Mouse (Mus musculus) liver, adult 2 months (tissue): ENCODE measurements around the gene Gpld1. TPM values are rescaled to one million over a fixed set of nuclear protein-coding genes. Genes with fewer than 3 reads are reported as not detected.

ENCODE experiments used
- DNase-seq: peaks from one replicate; pipeline ENCODE4 v3.0.0-alpha.2; 2011; ENCODE audit warnings: low read depth, low spot score; ENCODE audit errors: extremely low read depth
- H3K27ac ChIP-seq: fragments of 200-500 bp; replicated peaks from 2 replicates; pipeline ENCODE4 v1.5.1; 2012; ENCODE audit warnings: low read depth, mild to moderate bottlenecking, control low read depth, inconsistent platforms, low read length; ENCODE audit not compliant: insufficient read depth
- H3K27me3 ChIP-seq: fragments of 200-500 bp; 2 replicates; pipeline ENCODE4 v1.6.1; 2012; ENCODE audit warnings: mild to moderate bottlenecking, moderate library complexity, low read length, inconsistent platforms; ENCODE audit not compliant: control insufficient read depth, insufficient read depth
- H3K36me3 ChIP-seq: fragments of 200-500 bp; 2 replicates; pipeline ENCODE4 v1.6.1; 2012; ENCODE audit warnings: low read length, inconsistent platforms; ENCODE audit not compliant: control insufficient read depth, insufficient read depth
- H3K4me1 ChIP-seq: fragments of 200-500 bp; 2 replicates; pipeline ENCODE4 v1.6.1; 2011; ENCODE audit warnings: low read length; ENCODE audit not compliant: control insufficient read depth, insufficient read depth
- H3K4me3 ChIP-seq: fragments of 200-500 bp; 2 replicates; pipeline ENCODE4 v1.5.1; 2011; ENCODE audit warnings: low read depth, mild to moderate bottlenecking, control low read depth, low read length, moderate library complexity; ENCODE audit not compliant: insufficient read depth
- H3K79me2 ChIP-seq: fragments of 200-500 bp; 2 replicates; pipeline ENCODE4 v1.6.1; 2012; ENCODE audit warnings: inconsistent platforms, mild to moderate bottlenecking, low read length, moderate library complexity; ENCODE audit not compliant: control insufficient read depth, insufficient read depth
- H3K9ac ChIP-seq: fragments of 200-500 bp; 2 replicates; pipeline ENCODE4 v1.6.1; 2012; ENCODE audit warnings: low read depth, mild to moderate bottlenecking, control low read depth, inconsistent platforms, low read length
- CTCF ChIP-seq: fragments of 200-500 bp; IDR thresholded peaks from 2 replicates; pipeline ENCODE4 v1.5.1; 2011; ENCODE audit warnings: low read depth, low read length, control low read depth
- POLR2A ChIP-seq: fragments of 200-500 bp; IDR thresholded peaks from 2 replicates; pipeline ENCODE4 v1.6.1; 2011; ENCODE audit warnings: low read length, control low read depth; ENCODE audit not compliant: insufficient read depth; ENCODE audit errors: extremely low read depth
- WGBS: fragments of 180-500 bp; shearing (Covaris S2); methylation state at CpG from one replicate; pipeline ENCODE4 v1.1.7; 2018; 5-methylcytosine and 5-hydroxymethylcytosine counted together
- polyA plus RNA-seq: library from polyadenylated mRNA; depleted of rRNA; stranded (reverse); fragments of >200 nt; gene quantifications from 2 replicates; pipeline ENCODE4 v1.2.3, GENCODE M21; 2012
- total RNA-seq: library from RNA; depleted of rRNA; stranded (reverse); fragments of >200 nt; gene quantifications from 2 replicates; pipeline ENCODE4 v1.2.3, GENCODE M21; 2014

Gene Gpld1
- total and polyA plus RNA-seq, 2 experiments: 88.9 to 156 TPM

DNA sequence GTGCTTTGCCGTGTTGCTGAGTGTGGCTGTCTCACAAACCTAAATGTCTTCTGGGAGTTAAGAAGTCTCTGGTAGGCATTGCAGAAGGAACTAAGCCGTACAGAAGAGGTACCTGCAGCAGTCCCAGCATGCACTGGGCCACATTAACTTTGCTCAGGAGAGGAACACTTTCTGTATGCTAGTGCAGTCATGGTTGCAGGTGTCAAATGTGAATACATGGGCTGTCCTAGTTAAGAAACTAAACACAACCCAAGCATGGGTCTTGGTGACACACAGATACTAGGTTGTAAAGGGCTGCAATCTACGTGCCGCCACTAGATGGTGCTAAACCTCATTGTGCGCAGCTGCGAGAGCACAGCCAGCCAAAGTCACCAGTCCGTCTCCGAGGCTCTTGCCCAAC is 64.2 kb downstream of the Gpld1 start:
- peaks cover 16% of the 10 kb centered on the region for H3K79me2 ChIP-seq
- no peak overlapping the region for H3K4me3 ChIP-seq
- no peak overlapping the region for H3K9ac ChIP-seq
- H3K36me3 ChIP-seq: peaks cover 19% of the 10 kb centered on the region
- no peak for DNase-seq
- H3K27ac ChIP-seq: no peak overlapping the region
- H3K27me3 ChIP-seq: no peaks in the 10 kb centered on the region
- WGBS: 46% methylated on average over 7 of the region's 8 CpGs
- TF ChIP-seq CTCF (no peak), POLR2A (no peak)
- no peaks in the 10 kb centered on the region for H3K4me1 ChIP-seq

DNA sequence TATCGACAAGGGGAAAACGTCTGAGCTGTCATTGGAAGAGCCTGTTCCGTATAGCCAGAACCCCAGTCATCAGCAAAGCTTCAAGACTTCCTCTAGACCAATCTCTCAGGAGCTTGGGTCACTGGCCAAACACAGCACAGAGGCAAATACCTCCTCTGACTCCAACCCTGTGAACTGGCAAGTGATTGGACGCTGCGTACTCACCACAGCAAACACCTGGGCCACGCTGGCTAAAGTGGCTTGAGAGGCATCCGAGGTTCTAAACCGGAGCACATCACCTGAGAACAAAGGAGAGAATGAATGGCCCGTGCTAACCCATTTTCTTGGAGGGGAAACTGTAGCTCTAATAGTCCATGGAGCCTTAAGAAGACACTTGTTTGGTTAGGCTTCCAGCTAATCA is 75.4 kb downstream of the Gpld1 start:
- no peak overlapping the region for H3K27ac ChIP-seq
- H3K4me3 ChIP-seq: no peak overlapping the region
- no peaks in the 10 kb centered on the region; the same call in 1 of the 2 replicates for H3K36me3 ChIP-seq
- H3K79me2 ChIP-seq: peaks cover 14% of the 10 kb centered on the region; the same call in 1 of the 2 replicates
- no peak for DNase-seq
- peaks cover 12% of the 10 kb centered on the region for H3K4me1 ChIP-seq
- 69% methylated on average over 9 of the region's 9 CpGs for WGBS
- no peak overlapping the region for H3K9ac ChIP-seq
- TF ChIP-seq POLR2A: no peak
- no peak for TF ChIP-seq CTCF
- H3K27me3 ChIP-seq: no peaks in the 10 kb centered on the region

DNA sequence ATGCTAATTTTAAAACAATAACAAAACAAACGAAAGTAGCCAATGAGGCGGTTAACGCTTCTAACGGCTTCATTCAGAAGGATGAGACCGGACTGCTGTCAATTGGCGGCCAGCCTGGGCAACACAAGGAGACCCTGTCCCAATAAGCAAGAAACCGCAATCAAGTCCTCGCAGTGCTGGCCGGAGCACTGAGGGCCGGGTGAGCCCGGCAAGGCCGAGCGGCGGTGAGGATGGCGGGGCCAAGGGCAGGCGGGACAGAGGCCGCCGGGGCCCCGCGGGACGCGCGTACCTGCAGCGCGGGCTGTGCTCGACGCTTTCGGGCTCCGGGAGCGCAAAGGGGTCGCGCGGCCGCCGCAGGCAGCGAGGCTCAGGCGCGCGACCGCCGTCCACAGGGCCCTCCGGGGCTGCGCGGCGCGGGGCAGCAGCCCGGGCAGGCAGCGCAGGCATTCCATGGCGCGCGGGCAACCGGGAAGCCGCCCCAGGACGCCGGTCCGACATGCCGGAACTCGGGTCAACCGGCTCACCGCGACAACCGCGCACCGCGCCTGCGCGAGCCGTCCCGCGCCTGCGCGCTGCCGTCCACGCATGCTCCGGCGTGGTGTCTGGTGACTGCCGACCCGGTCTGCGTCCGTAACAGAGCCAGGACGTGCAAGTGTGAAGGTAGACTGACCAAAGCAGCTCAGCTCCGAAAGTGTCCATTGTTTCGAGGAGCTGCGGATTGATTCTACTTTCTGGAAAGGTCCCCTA is 77.0 kb downstream of the Gpld1 start, which contains the start of gene Mrs2:
Gene Mrs2 (minus strand): TSS at position 587 of the 747 bp plus-strand sequence.
- peak within 1 kb of the TSS; percentile 81 for H3K4me3 ChIP-seq
- no peak for TF ChIP-seq CTCF
- TF ChIP-seq POLR2A: peak; percentile 81
- H3K27me3 ChIP-seq: no peaks in the 10 kb centered on the region
- under 1% methylated on average over 84 of the region's 84 CpGs for WGBS
- peak; percentile 80 for DNase-seq
- H3K79me2 ChIP-seq: peaks cover 14% of the 10 kb centered on the region; the same call in 1 of the 2 replicates
- peak within 1 kb of the TSS; percentile 98 for H3K9ac ChIP-seq
- peaks cover 12% of the 10 kb centered on the region for H3K4me1 ChIP-seq
- H3K36me3 ChIP-seq: no peaks in the 10 kb centered on the region; the same call in 1 of the 2 replicates
- peak within 1 kb of the TSS; percentile 79 for H3K27ac ChIP-seq

DNA sequence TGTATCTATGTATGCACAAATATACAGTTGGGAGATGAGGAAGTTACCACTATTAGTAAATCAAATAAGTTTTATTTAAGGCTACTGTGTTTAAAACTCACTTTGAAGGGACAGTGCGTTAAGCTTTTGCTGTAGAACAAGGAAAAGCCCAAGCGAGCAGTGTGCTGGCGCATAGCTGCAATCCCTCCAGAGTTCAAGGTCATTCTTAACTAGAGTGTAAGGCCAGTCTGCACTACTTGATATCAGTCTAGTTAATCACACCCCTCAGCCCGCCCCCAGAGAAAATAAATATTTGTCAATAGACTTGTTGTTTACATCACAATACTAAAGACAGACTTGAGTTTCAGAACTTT is 77.6 kb downstream of the Gpld1 start:
- Histone ChIP-seq H3K27ac (peak overlapping the region; percentile 65), H3K27me3 (no peaks in the 10 kb centered on the region), H3K4me1 (peaks cover 12% of the 10 kb centered on the region), H3K9ac (peak overlapping the region; percentile 43), H3K79me2 (peaks cover 14% of the 10 kb centered on the region; the same call in 1 of the 2 replicates), H3K4me3 (peak overlapping the region; percentile 81), H3K36me3 (no peaks in the 10 kb centered on the region; the same call in 1 of the 2 replicates)
- WGBS: 6% methylated on average over 4 of the region's 4 CpGs
- DNase-seq: peak; percentile 76
- no peak for TF ChIP-seq CTCF
- TF ChIP-seq POLR2A: no peak

DNA sequence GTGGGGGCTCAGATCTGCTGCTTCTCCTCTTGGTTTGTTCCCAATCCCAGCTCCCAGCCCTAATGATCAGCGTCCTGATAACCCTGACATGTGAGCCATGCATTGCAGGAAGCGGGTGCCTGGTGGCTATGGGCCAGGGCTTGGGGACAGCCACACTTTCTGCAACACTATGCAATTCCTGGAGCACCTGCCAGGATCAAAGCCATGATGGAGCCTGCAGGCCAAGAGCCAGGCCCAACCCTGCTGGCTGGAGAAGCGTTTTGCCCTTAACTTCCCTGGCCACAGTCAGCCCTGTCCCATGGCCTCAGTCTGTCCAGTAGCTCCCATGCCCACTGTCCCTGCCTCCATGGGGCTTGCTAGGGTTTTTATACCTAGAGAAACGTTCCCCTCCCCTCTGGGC is 79.4 kb downstream of the Gpld1 start:
- 19% methylated on average over 4 of the region's 4 CpGs for WGBS

DNA sequence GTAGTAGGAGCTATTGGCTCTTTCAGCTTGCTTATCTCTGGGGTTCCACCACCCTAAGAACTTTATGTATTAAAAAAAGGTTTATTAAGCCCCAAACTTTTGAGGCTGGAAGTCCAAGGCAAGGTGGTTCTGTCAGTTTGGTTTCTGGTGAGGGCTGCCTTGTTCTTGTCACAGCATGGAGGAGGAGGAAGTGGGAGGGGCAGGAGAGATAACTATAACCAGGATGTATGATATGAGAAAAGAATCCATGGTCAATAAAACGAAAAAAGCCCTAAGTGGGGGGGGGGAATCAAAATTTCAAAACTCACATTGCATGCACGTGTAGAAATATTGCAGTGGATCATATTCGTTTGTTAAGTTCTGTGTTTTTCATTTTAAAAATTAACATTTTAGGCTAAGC is 80.2 kb downstream of the Gpld1 start:
- no peak for DNase-seq
- Histone ChIP-seq H3K9ac (no peak overlapping the region), H3K27me3 (no peaks in the 10 kb centered on the region), H3K79me2 (peaks cover 14% of the 10 kb centered on the region; the same call in 1 of the 2 replicates), H3K4me1 (peaks cover 10% of the 10 kb centered on the region), H3K36me3 (no peaks in the 10 kb centered on the region), H3K4me3 (no peak overlapping the region), H3K27ac (no peak overlapping the region)
- TF ChIP-seq CTCF (no peak), POLR2A (no peak)
- 77% methylated on average over 3 of the region's 3 CpGs for WGBS

More for the DNA sequence above, 79.4 kb downstream of the Gpld1 start:
- H3K4me3 ChIP-seq: no peak overlapping the region
- H3K27me3 ChIP-seq: no peaks in the 10 kb centered on the region
- no peak overlapping the region for H3K9ac ChIP-seq
- H3K4me1 ChIP-seq: peaks cover 12% of the 10 kb centered on the region
- TF ChIP-seq POLR2A: no peak
- no peak for TF ChIP-seq CTCF
- peaks cover 14% of the 10 kb centered on the region; the same call in 1 of the 2 replicates for H3K79me2 ChIP-seq
- H3K27ac ChIP-seq: 0 out of 2 replicates have a peak overlapping the region, but pooled peaks have one; percentile 29
- peak; percentile 81 for DNase-seq
- no peaks in the 10 kb centered on the region; the same call in 1 of the 2 replicates for H3K36me3 ChIP-seq
